Mouse (Mus musculus) forebrain, embryonic 14.5 days (tissue): ENCODE measurements around the gene Arhgap29. TPM values are rescaled to one million over a fixed set of nuclear protein-coding genes. Genes with fewer than 3 reads are reported as not detected.

Source experiments
- ATAC-seq: fragments of 200-750 bp; cut with Nextera tagmentation; 2 replicates; pipeline ENCODE4 v1.8.0; 2017; ENCODE audit warnings: mild to moderate bottlenecking, moderate library complexity
- DNase-seq: peaks from one replicate; pipeline ENCODE4 v3.0.0-alpha.2; 2015; ENCODE audit warnings: low spot score
- H3K27ac ChIP-seq: fragments of 300-500 bp; sonication (generic); 2 replicates; pipeline ENCODE4 v1.5.1; 2014; ENCODE audit warnings: low read depth, mild to moderate bottlenecking, control low read depth, low read length, moderate library complexity
- H3K27me3 ChIP-seq: fragments of 300-500 bp; sonication (generic); replicated peaks from 2 replicates; pipeline ENCODE4 v1.6.1; 2014; ENCODE audit warnings: low read length, control low read depth, mixed read lengths; ENCODE audit not compliant: control insufficient read depth, insufficient read depth
- H3K36me3 ChIP-seq: fragments of 300-500 bp; sonication (generic); 2 replicates; pipeline ENCODE4 v1.6.1; 2014; ENCODE audit warnings: low read length, control low read depth; ENCODE audit not compliant: control insufficient read depth, insufficient read depth
- H3K4me1 ChIP-seq: fragments of 300-500 bp; sonication (generic); 2 replicates; pipeline ENCODE4 v1.6.1; 2014; ENCODE audit warnings: antibody characterized with exemption, low read length, control low read depth; ENCODE audit not compliant: control insufficient read depth, insufficient read depth
- H3K4me2 ChIP-seq: fragments of 300-500 bp; sonication (generic); 2 replicates; pipeline ENCODE4 v1.6.1; 2014; ENCODE audit warnings: mild to moderate bottlenecking, control low read depth, low read length
- H3K4me3 ChIP-seq: fragments of 300-500 bp; sonication (generic); 2 replicates; pipeline ENCODE4 v1.5.1; 2014; ENCODE audit warnings: low read depth, low read length, control low read depth
- H3K9ac ChIP-seq: fragments of 300-500 bp; sonication (generic); 2 replicates; pipeline ENCODE4 v1.6.1; 2014; ENCODE audit warnings: mild to moderate bottlenecking, low read length, control low read depth, moderate library complexity
- H3K9me3 ChIP-seq: fragments of 300-500 bp; sonication (generic); replicated peaks from 2 replicates; pipeline ENCODE4 v1.6.1; 2016; ENCODE audit warnings: low read length, control low read depth, mixed read lengths; ENCODE audit not compliant: control insufficient read depth
- WGBS: fragments of 180-500 bp; shearing (Covaris S2); extraction: QIAGEN DNeasy Blood & Tissue Kit; methylation state at CpG from one replicate; pipeline ENCODE4 v1.1.7; 2014; 5-methylcytosine and 5-hydroxymethylcytosine counted together
- polyA plus RNA-seq: library from polyadenylated mRNA; unstranded; fragments of >200 nt; fragmentation: Nextera tagmentation; extraction: Ambion mirVana; gene quantifications from 2 replicates; pipeline ENCODE4 v1.2.1, GENCODE M21; 2014

Arhgap29 gene
- polyA plus RNA-seq, 1 experiment from 2014 or later = 20.1 TPM

DNA sequence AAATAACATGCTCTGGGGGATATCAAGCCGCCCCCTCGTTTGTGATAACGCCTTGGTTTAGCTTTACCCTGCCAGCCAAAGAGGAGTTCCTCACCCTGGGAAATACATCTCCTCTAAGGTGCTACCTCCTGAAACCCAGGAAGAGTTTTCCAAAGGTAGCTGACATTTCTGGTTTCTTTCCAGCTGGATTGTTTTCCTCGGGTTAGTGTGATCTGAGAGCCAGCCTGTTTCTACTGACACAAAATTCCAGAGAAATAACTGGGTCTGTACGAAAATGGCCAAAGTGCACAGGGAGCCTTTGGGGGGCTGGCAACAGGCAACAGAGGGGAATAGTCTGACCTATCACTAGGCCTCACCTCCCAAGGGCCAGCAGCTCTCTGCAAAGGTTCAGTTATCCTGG, 81.9 kb downstream of the Arhgap29 start:
- WGBS = 85% methylated on average over 5 of the region's 5 CpGs
- ATAC-seq = no peak
- H3K4me2 ChIP-seq = no peak overlapping the region

DNA sequence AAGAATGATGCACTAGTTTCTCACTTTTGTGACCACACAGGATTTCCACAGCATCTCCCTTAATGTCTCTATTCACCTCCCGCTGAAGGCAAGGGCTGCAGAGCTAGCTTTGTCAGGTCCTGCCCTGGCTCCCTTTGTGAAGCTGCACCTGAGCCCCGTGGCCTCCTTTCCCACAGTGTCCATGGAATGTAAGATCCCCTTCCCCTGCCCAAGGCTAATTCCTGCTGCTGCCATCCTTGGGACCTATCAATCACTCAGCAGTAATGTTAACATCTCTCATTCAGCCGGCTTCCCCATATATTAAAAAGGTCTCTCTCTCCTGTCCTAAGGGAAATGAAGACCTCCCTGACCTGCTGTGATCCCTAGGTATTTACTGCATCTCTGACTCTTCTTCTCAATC, 82.8 kb downstream of the Arhgap29 start:
- 53% methylated on average over 3 of the region's 3 CpGs for WGBS
- Histone ChIP-seq H3K27me3 (peaks cover 2% of the 10 kb centered on the region; the same call in 1 of the 2 replicates), H3K9ac (no peak overlapping the region), H3K4me3 (no peak overlapping the region), H3K9me3 (peaks cover 3% of the 10 kb centered on the region; the same call in 1 of the 2 replicates), H3K27ac (no peak overlapping the region), H3K4me1 (no peaks in the 10 kb centered on the region), H3K4me2 (no peak overlapping the region), H3K36me3 (no peaks in the 10 kb centered on the region)
- ATAC-seq (no peak), DNase-seq (no peak)

More for the DNA sequence above, 81.9 kb downstream of the Arhgap29 start:
- Histone ChIP-seq H3K4me3 (no peak overlapping the region), H3K4me1 (no peaks in the 10 kb centered on the region), H3K27me3 (no peaks in the 10 kb centered on the region; the same call in 1 of the 2 replicates), H3K9ac (no peak overlapping the region), H3K36me3 (no peaks in the 10 kb centered on the region), H3K9me3 (peaks cover 3% of the 10 kb centered on the region; the same call in 1 of the 2 replicates), H3K27ac (no peak overlapping the region)
- DNase-seq = no peak

DNA sequence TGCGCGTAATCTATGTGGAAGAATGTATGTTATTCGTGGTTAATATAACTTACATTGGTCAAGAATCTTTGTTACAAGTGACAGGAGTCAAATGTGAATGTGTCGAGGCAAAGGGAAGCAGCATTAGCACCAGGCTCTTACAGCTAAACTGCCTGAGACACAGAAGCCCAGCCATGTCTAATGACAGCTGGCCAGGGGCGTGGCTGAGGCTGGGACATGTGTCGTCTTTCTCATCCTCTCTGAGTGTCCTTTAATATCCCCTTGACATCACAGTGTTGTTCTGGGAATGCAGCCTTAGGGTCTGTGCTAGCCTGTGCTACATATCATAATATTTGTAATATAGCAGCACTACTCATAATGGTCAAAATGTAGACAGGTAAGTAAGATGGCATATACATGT, 88.2 kb downstream of the Arhgap29 start:
- H3K27me3 ChIP-seq = peaks cover 29% of the 10 kb centered on the region
- H3K4me1 ChIP-seq = peaks cover 14% of the 10 kb centered on the region
- WGBS = 77% methylated on average over 6 of the region's 6 CpGs

DNA sequence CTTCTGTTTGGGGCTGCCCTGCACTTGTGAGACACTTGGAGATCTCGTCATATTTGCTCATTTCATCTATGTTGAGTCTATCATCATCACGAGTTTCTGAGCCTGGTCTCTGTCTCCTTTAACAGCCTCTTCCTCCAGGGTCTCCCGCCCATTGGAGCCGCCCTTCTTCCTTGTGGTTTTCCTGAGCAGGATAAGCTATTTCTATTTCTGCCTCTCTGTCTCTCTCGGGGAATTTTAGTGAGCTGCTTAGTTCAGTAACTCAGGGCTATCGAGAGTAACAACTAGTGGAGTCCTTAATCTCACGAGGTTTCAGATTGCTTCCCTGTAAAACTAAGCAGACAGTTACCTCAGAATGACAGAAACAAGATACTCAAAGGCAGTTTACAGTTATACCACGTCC, 90.8 kb downstream of the Arhgap29 start:
- no peak overlapping the region for H3K9ac ChIP-seq
- no peaks in the 10 kb centered on the region for H3K9me3 ChIP-seq
- H3K4me2 ChIP-seq = no peak overlapping the region
- whole genome bisulfite sequencing = 9% methylated on average over 8 of the region's 8 CpGs
- H3K36me3 ChIP-seq = no peaks in the 10 kb centered on the region
- no peak overlapping the region for H3K27ac ChIP-seq
- no peak overlapping the region for H3K4me3 ChIP-seq
- peaks cover 34% of the 10 kb centered on the region for H3K4me1 ChIP-seq
- DNase-seq (no peak), ATAC-seq (no peak)
- peaks cover 38% of the 10 kb centered on the region for H3K27me3 ChIP-seq

More for the DNA sequence above, 88.2 kb downstream of the Arhgap29 start:
- Histone ChIP-seq H3K36me3 (no peaks in the 10 kb centered on the region), H3K27ac (no peak overlapping the region), H3K4me3 (no peak overlapping the region), H3K9me3 (peaks cover 3% of the 10 kb centered on the region; the same call in 1 of the 2 replicates), H3K4me2 (no peak overlapping the region), H3K9ac (no peak overlapping the region)
- DNase-seq (no peak), ATAC-seq (no peak)

DNA sequence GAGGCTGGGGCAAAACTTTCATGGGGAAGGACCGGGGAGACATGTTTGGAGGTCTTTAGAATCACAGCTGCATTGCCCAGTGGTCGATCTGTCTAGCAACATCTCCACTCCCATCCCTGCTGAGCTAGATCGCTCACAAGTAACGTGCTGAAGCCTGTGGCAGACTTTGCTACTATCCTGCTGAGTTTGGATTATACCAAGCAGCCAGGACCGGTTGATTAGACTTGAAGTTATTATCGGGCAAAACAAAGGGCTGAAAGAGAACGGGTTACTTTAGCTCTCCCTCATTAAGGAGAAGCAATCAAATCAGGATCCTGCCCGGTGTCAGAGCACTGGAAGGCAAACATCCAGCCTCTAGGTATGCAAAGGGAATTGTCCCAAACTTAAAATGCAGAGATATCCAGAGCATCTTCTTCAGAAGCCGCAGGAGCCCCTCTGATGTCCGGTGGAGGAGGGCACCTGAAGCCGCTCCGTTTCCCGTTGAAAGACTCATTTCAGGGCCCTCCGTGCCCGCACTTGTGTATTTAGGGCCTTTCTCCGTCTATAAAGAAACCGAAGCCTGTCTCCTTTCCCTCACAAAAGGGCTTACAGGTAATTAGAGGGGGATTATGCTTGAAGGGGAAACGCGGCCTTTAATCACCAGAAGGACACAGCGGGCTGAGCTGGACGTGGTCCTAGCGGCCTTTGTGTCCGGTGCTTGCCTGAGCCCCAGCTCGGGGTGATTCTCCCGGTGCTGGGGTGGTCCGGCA, 91.6 kb downstream of the Arhgap29 start, which contains the start of gene Abca4:
Gene Abca4, plus strand, starts transcription at position 645 of the 749 bp plus-strand sequence.
- peak within 1 kb of the TSS; percentile 13; the same call in 1 of the 2 replicates for H3K4me3 ChIP-seq
- ATAC-seq (0 out of 2 replicates have a peak, but pooled peaks have one; percentile 2), DNase-seq (peak; percentile 74)
- H3K27ac ChIP-seq = no peak within 1 kb of the TSS
- peak within 1 kb of the TSS; percentile 22 for H3K9ac ChIP-seq
- H3K4me2 ChIP-seq = peak within 1 kb of the TSS; percentile 48
- H3K27me3 ChIP-seq = peaks cover 38% of the 10 kb centered on the region
- H3K9me3 ChIP-seq = no peaks in the 10 kb centered on the region
- H3K36me3 ChIP-seq = no peaks in the 10 kb centered on the region
- peaks cover 43% of the 10 kb centered on the region for H3K4me1 ChIP-seq
- WGBS = under 1% methylated on average over 26 of the region's 26 CpGs

DNA sequence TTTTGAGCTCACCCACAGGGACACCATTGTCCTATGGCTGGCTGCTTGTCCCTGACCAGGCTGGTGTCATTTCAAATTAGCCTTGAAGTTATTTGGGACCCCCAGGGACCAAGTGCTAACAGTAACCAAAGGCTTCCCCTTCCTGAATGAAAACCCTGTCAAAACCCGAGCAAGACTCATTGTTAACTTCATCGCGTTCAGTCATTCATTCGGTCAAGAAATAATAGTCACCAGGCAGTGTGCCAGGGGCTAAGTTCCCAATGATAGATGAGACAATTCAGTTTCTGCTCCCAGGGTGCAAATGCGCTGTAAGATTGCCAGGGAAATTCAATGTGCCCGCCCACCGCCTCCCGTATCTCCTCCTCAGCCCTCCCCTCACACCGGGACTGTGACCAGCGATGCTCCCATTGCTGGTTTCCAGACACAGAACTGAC, 93.9 kb downstream of the Arhgap29 start:
- no peak overlapping the region for H3K9ac ChIP-seq
- H3K36me3 ChIP-seq = no peaks in the 10 kb centered on the region
- H3K4me1 ChIP-seq = peaks cover 44% of the 10 kb centered on the region
- H3K4me3 ChIP-seq = no peak overlapping the region
- peak overlapping the region; percentile 24; the same call in 1 of the 2 replicates for H3K4me2 ChIP-seq
- ATAC-seq = peak; percentile 74
- WGBS = under 1% methylated on average over 10 of the region's 10 CpGs
- H3K27ac ChIP-seq = peak overlapping the region; percentile 33; the same call in 1 of the 2 replicates
- DNase-seq = peak; percentile 94
- peaks cover 30% of the 10 kb centered on the region for H3K27me3 ChIP-seq
- no peaks in the 10 kb centered on the region for H3K9me3 ChIP-seq

DNA sequence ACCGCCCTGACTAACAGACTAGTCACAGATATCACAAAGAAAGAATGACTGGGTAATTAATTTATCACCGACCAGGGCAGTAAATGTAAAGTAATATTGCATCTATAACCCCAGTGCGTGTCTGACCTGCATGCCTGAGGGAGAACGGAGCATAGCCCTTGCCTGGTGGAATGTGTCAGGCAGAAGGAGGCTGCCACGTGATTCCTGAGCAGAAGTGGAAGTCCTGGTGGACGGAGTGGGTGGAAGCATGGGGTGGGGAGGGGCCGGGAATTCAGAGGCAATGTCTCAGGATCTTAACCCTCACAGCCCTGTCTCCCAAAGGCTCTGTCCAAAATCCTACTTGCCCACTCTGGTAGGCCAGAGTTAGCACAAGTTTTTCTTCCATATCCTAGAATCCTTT, 95.1 kb downstream of the Arhgap29 start:
- ATAC-seq (no peak), DNase-seq (no peak)
- Histone ChIP-seq H3K27me3 (peaks cover 23% of the 10 kb centered on the region), H3K4me2 (no peak overlapping the region), H3K9me3 (no peaks in the 10 kb centered on the region), H3K27ac (no peak overlapping the region), H3K9ac (no peak overlapping the region), H3K36me3 (no peaks in the 10 kb centered on the region), H3K4me1 (peaks cover 44% of the 10 kb centered on the region), H3K4me3 (no peak overlapping the region)
- 46% methylated on average over 7 of the region's 7 CpGs for WGBS

DNA sequence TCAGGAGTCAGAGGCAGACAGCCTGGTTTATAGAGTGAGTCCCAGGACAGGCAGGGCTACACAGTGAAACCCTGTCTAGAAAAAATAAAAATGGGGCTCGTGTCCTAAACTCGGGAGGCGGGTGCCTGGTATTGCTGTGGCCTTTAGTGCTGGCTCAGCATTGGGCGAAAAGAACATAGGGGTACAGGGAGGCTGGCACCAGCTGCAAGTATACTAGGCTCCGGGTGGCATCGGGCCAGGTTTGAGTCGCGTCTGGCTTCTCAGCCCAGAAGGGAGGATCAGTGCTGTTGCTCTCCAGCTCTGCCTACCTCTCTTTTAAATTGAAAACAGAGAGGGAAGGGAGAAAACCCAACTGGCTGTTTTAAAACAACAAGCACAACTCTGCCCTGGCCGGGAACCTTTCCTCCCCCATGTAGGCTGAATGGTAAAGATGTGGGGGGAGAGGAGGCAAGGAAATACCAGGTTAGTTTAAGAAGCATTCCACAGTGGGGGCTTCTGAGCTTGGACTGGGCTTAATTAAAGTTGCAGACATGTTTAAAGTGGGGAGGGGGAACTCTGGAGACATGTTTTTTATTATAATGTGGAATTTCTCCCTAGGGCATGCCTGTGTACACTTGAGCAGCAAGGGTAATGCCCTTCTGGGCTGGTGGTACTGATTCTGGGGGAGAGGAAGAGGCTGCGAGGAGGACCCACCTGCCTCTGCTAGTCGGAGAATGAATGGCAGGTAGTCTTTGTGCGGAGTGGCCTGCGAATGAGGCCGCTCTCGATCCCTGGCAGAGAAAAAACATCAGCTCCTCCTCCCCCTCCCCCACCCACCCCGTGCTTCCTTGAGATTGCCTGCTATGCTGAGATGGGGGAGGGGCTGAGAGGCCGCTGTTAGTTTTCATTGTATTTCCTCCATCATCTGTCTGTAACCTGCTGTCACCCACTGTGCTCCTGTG, 95.8 kb downstream of the Arhgap29 start:
- no peaks in the 10 kb centered on the region for H3K36me3 ChIP-seq
- H3K27me3 ChIP-seq = peaks cover 15% of the 10 kb centered on the region
- peak overlapping the region; percentile 44; the same call in 1 of the 2 replicates for H3K27ac ChIP-seq
- WGBS = 8% methylated on average over 17 of the region's 17 CpGs
- peak; percentile 93 for DNase-seq
- peak; percentile 71 for ATAC-seq
- no peak overlapping the region for H3K9ac ChIP-seq
- no peaks in the 10 kb centered on the region for H3K9me3 ChIP-seq
- peaks cover 44% of the 10 kb centered on the region for H3K4me1 ChIP-seq
- no peak overlapping the region for H3K4me3 ChIP-seq
- peak overlapping the region; percentile 33 for H3K4me2 ChIP-seq
